Mouse (Mus musculus): ENCODE data around the gene Olfr1325.
A peak's percentile ranks its signal among the peaks of the same experiment; 100 is the strongest.
"Not testable (repeated sequence)": the region's sequence is repeated elsewhere in the genome, so short reads cannot be mapped to it uniquely, and the experiment has no call there.

Gene Olfr1325

DNA sequence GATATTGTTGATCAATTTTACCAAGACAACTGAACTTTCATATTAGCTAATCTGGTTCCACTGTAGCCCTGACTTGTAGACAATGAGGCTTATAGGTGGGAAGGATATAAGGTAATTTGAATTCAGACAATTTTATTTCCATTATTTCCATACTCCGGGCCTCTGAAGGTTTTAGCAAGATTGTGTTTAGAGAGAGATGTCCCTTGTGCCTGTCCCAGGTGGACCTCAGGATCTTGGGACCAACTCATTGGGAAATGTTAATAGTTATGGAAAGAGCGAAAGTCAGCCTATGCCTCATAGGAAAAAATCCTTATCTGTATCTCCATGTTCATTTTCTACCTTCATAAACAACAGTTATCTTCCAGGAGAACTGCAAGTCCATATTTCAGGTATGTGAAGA lies at the start of gene Olfr1325:
Gene Olfr1325, plus strand, starts transcription at position 301 of the 400 bp plus-strand sequence.
- no peak for DNase-seq (ENCODE audit: low read depth, low spot score)

DNA sequence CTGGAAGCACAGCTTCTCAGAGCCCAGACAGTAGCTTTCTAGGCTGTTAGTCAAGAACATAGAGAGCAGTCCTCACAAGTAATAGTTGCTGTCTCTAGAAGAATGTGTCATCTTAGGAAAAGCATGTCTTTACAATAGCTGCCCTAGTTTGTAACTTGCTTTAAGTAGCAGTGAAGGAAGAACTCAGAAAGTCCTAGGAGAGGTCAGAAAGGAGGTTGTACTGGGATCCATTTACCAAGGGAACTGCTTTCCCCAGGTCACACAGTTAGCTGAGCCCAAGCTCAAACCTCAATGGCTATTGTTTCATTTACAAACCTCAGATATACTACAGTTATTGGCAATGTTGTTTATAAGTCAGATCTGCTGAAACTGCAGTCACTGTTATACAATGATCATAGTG lies 17.7 kb upstream of the Olfr1325 start, which contains the start of gene Olfr1326-ps1:
Gene Olfr1326-ps1, minus strand, starts transcription at position 101 of the 400 bp plus-strand sequence.
- no peak for DNase-seq (ENCODE audit: low read depth, low spot score)

DNA sequence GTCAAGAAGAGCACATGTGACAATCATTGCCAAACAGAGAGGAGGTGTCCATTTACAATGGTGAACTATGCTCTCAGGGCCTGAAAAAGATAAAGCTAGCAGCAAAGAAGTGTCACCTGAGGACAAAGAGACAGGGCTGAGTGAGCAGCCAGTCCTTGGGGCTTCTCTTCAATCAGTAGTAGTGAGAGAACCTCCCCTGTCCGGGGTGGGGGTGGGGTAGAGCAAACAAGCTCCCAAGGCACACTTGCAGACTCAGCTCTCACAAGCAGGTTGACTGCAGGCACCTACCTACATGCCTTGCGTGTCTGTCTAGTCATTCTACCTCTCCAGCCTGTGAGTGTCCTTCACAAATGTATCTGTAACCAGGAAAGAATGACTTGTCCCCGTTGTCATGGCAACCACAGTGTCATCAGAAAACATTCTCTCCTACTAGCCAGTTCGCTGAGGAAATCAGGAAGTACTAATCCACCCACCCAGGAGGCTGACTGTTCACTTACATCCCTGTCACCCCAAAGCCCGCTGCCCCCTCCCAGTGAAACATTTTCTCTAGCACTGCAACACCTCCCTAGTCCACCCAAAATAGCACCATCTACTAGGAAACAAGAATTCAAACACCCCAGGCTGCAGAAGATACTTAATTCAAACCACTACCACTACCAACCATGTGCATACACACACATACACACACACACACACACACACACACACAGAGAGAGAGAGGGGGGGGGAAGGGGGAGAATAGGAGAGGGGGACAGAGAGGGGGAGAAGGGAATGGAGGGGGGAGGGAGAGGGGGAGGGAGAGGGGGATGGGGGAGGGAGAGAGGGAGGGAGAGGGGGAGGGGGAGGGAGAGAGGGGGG lies 53.2 kb downstream of the Olfr1325 start, which contains the start of gene Gm5640:
Gene Gm5640, minus strand, starts transcription at position 170 of the 858 bp plus-strand sequence.
- DNase-seq (ENCODE audit: low read depth, low spot score): peak; percentile 0

DNA sequence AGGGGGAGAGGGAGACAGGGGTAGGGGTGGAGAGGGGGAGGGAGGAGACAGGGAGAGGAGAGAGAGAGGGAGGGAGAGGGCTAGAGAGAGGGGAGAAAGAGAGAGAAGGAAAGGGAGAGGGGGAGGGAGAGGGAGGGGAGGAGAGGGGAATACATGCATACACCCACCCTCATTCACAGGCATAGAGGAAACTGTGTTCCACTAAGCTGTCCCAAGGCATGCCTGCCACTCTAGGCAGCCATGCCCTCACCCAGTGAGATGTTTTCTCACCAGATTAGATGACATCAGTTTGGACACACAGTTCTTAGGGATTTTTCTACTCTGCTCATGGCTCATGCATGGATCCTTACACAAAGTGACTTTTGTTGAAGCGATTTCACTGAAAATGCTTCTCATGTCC lies 53.9 kb downstream of the Olfr1325 start:
- not testable (repeated sequence) for DNase-seq (ENCODE audit: low read depth, low spot score)

Measured in CD4-positive, CD25-positive, alpha-beta regulatory T cell, adult 2 months (primary cell).